Mouse (Mus musculus) liver, postnatal 0 days (tissue): ENCODE data around the gene Podnl1. TPM values are rescaled to one million over a fixed set of nuclear protein-coding genes. Genes with fewer than 3 reads are reported as not detected.

Source experiments
- ATAC-seq: fragments of 200-750 bp; cut with Nextera tagmentation; 2 replicates; pipeline ENCODE4 v1.8.0; 2017; ENCODE audit warnings: mild to moderate bottlenecking, moderate library complexity
- DNase-seq: peaks from one replicate; pipeline ENCODE4 v3.0.0-alpha.2; 2016
- H3K27ac ChIP-seq: fragments of 300-500 bp; sonication (generic); 2 replicates; pipeline ENCODE4 v1.5.1; 2014; ENCODE audit warnings: antibody characterized with exemption, moderate library complexity, mild to moderate bottlenecking, low read depth
- H3K27me3 ChIP-seq: fragments of 300-500 bp; sonication (generic); 2 replicates; pipeline ENCODE4 v1.6.1; 2014; ENCODE audit warnings: low read length, control low read depth, mixed read lengths; ENCODE audit not compliant: insufficient read depth
- H3K36me3 ChIP-seq: fragments of 300-500 bp; sonication (generic); replicated peaks from 2 replicates; pipeline ENCODE4 v1.6.1; 2014; ENCODE audit warnings: mild to moderate bottlenecking, control low read depth, low read length, moderate library complexity, mixed read lengths; ENCODE audit not compliant: insufficient read depth
- H3K4me1 ChIP-seq: fragments of 300-500 bp; sonication (generic); 2 replicates; pipeline ENCODE4 v1.6.1; 2014; ENCODE audit warnings: antibody characterized with exemption, mild to moderate bottlenecking, control low read depth; ENCODE audit not compliant: insufficient read depth
- H3K4me2 ChIP-seq: fragments of 300-500 bp; sonication (generic); 2 replicates; pipeline ENCODE4 v1.6.1; 2014; ENCODE audit warnings: low read depth, mild to moderate bottlenecking, low read length, moderate library complexity, mixed read lengths
- H3K4me3 ChIP-seq: fragments of 300-500 bp; sonication (generic); 2 replicates; pipeline ENCODE4 v1.5.1; 2014; ENCODE audit warnings: low read depth, low read length
- H3K9ac ChIP-seq: fragments of 300-500 bp; sonication (generic); replicated peaks from 2 replicates; pipeline ENCODE4 v1.6.1; 2014; ENCODE audit warnings: mild to moderate bottlenecking, moderate library complexity
- H3K9me3 ChIP-seq: fragments of 300-500 bp; sonication (generic); 2 replicates; pipeline ENCODE4 v1.6.1; 2016; ENCODE audit warnings: mild to moderate bottlenecking, control low read depth, low read length, mixed read lengths
- CTCF ChIP-seq: sonication (generic); IDR thresholded peaks from 2 replicates; pipeline ENCODE4 v1.5.1; 2016; ENCODE audit warnings: antibody characterized with exemption, low read depth
- EP300 ChIP-seq: IDR thresholded peaks from 2 replicates; pipeline ENCODE4 v1.6.1; 2016; ENCODE audit warnings: antibody characterized with exemption, low read depth, mild to moderate bottlenecking
- WGBS: fragments of 180-500 bp; shearing (Covaris S2); extraction: QIAGEN DNeasy Blood & Tissue Kit; methylation state at CpG from one replicate; pipeline ENCODE4 v1.1.7; 2014; ENCODE audit not compliant: insufficient replicate concordance; 5-methylcytosine and 5-hydroxymethylcytosine counted together
- polyA plus RNA-seq: library from polyadenylated mRNA; unstranded; fragments of >200 nt; fragmentation: Nextera tagmentation; extraction: Ambion mirVana; gene quantifications from 2 replicates; pipeline ENCODE4 v1.2.1, GENCODE M21; 2015

Podnl1 gene
- polyA plus RNA-seq, 1 experiment from 2014 or later: not detected

DNA sequence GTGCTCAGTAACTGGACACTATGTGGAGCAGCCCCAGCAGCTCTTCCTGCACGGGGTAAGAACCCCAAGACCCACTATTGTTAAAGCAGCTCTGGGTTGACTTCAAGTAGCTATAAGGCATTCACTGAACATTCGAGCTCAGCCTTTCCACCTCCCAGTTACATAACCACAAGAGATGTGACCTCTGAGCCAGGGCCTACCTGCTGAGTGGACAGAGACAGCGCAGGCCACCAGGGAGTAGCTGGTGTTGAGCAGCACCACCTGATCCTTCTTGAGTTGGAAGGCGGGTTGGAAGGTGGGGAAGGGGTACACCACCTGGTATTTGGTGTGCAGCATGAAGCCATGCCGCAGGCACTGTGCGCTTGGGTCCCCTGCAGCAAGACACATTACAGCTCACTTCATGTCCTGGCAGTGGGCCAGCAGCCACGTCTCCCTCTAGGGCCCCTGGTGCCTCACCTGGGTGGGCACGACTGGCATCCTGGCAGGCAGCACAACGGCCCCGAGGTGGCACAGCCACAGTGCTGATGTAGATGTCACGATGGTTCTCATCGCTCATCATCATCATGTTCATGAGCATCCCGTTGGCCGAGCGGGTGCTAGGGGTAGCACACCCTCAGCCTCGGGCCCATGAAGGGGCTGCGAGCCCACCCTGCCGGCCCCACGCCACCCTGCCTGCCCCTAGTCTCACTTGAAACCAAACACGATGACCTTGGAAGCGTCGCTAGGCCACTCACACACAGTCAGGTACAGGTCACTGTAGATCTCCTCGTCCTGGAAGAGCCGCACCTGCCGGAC, 24.1 kb upstream of the Podnl1 start:
- ATAC-seq (no peak), DNase-seq (no peak)
- H3K9ac ChIP-seq: no peak overlapping the region
- H3K27me3 ChIP-seq: no peaks in the 10 kb centered on the region
- TF ChIP-seq EP300 (no peak), CTCF (no peak)
- H3K4me3 ChIP-seq: no peak overlapping the region
- peaks cover 20% of the 10 kb centered on the region for H3K36me3 ChIP-seq
- no peak overlapping the region for H3K27ac ChIP-seq
- peaks cover 23% of the 10 kb centered on the region for H3K4me1 ChIP-seq
- H3K9me3 ChIP-seq: no peaks in the 10 kb centered on the region
- H3K4me2 ChIP-seq: no peak overlapping the region
- 88% methylated on average over 25 of the region's 25 CpGs for WGBS

DNA sequence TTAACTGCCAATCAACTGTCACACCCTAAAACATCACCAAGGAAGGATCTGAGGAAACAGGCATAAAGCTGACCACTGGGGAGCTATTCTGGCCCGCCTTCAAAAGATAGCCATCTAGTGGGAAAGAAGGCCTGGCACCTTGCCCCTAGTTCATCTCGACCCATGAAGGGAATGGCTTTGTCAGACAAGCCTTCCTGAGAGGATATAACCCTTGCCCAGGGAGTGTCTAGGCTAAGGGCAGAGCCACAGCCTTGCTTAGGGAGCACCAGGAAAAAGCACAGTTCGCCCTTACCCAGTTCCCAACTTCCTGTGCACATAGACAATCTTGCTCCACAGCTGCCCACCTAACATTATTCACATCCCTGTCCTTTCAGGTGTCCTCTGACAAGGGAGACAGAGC, 22.2 kb upstream of the Podnl1 start:
- Histone ChIP-seq H3K4me2 (peak overlapping the region; percentile 86), H3K9me3 (no peaks in the 10 kb centered on the region), H3K9ac (peak overlapping the region; percentile 74), H3K4me1 (peaks cover 23% of the 10 kb centered on the region), H3K4me3 (peak overlapping the region; percentile 80), H3K27me3 (no peaks in the 10 kb centered on the region), H3K27ac (no peak overlapping the region), H3K36me3 (peaks cover 3% of the 10 kb centered on the region)
- no peak for DNase-seq
- no peak for ATAC-seq
- no peak for TF ChIP-seq CTCF
- no peak for TF ChIP-seq EP300
- 47% methylated on average over 3 of the region's 3 CpGs for WGBS

- ATAC-seq: peak; percentile 57
- Histone ChIP-seq H3K4me1 (peaks cover 23% of the 10 kb centered on the region), H3K27me3 (no peaks in the 10 kb centered on the region), H3K4me3 (peak overlapping the region; percentile 80), H3K4me2 (peak overlapping the region; percentile 86), H3K27ac (peak overlapping the region; percentile 84), H3K9ac (peak overlapping the region; percentile 74), H3K9me3 (no peaks in the 10 kb centered on the region), H3K36me3 (peaks cover 1% of the 10 kb centered on the region; the same call in 1 of the 2 replicates)
- TF ChIP-seq CTCF: peak; percentile 50
- TF ChIP-seq EP300: no peak
- peak; percentile 80 for DNase-seq
- WGBS: under 1% methylated on average over 27 of the region's 29 CpGs
Observed at GRCm38 (mm10) chr8:84104221-84104620, 21.6 kb upstream of the Podnl1 start.

DNA sequence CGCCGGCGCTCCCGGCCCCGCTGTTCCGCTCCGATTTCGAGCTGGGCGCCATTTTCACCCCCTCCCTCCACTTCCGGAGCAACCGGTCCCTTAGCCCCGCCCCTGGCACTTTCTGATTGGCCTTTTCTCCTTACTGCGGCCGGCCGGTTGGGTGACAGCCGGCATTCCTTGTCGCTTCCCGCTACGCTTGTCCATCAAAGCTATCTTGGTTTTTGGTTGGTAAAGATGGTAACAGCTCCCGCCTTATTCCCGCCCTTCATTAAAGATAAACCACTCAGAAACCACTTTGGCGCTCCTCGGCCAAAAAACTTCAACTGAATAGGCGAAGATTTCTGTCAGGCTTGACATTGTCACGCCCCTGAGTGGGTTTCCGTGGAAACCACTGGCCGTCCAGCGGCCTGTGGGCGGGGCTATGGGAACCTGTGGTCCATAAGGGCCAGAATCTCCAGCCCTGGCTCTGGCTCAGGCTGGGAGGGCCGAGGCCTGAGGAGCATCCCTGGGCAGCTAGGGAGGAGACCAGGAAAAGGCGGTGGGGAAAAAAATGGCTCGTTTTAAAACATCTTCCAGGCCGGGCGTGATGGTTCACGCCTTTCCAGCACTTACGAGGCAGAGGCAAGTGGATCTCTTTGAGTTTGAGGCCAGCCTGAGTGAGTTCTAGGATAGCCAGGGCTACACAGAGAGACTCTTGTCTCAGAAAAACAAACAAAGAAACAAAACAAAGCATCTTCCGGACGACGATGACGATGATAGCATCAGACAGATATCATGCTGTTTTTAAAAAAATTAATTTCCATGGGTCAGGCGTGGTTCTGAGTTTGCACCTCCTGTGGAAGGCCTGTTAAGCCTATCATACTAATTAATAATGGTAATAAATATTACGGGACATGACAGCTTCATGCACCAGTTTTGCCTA, 20.8 kb upstream of the Podnl1 start, which contains the start of gene Dcaf15:
Gene Dcaf15 (minus strand): TSS at position 72 of the 913 bp plus-strand sequence.
- Histone ChIP-seq H3K27ac (peak within 1 kb of the TSS; percentile 84), H3K9ac (peak within 1 kb of the TSS; percentile 74), H3K4me1 (peaks cover 23% of the 10 kb centered on the region), H3K4me3 (peak within 1 kb of the TSS; percentile 80), H3K4me2 (peak within 1 kb of the TSS; percentile 86), H3K36me3 (no peaks in the 10 kb centered on the region; the same call in 1 of the 2 replicates), H3K27me3 (no peaks in the 10 kb centered on the region), H3K9me3 (no peaks in the 10 kb centered on the region)
- TF ChIP-seq EP300 (peak; percentile 41), CTCF (no peak)
- ATAC-seq (peak; percentile 97), DNase-seq (peak; percentile 98)
- WGBS: 10% methylated on average over 42 of the region's 42 CpGs

GRCm38 (mm10) chr8:84105676-84106075, 20.1 kb upstream of the Podnl1 start:
- no peak overlapping the region for H3K4me3 ChIP-seq
- H3K27me3 ChIP-seq: no peaks in the 10 kb centered on the region
- no peak overlapping the region for H3K27ac ChIP-seq
- ATAC-seq: no peak
- no peak for DNase-seq
- H3K9ac ChIP-seq: no peak overlapping the region
- H3K36me3 ChIP-seq: no peaks in the 10 kb centered on the region
- 76% methylated on average over 2 of the region's 2 CpGs for WGBS
- no peak for TF ChIP-seq CTCF
- no peak for TF ChIP-seq EP300
- H3K4me1 ChIP-seq: peaks cover 23% of the 10 kb centered on the region
- no peaks in the 10 kb centered on the region for H3K9me3 ChIP-seq
- no peak overlapping the region; the same call in 1 of the 2 replicates for H3K4me2 ChIP-seq
